Mouse (Mus musculus) MEL (cell line): Measurements from ENCODE around the gene Dlg2.

Source experiments
- CTCF ChIP-seq, 3 experiments: IDR thresholded peaks in 2 of 3; conservative IDR thresholded peaks in 1 of 3; 2 replicates each; pipeline ENCODE4 v1.5.1; 2011 to 2012; ENCODE audit warnings: low read length in 3 of 3, low read depth in 2 of 3, mild to moderate bottlenecking in 2 of 3, improper control_type of control experiment in 1 of 3, inconsistent platforms in 1 of 3, mixed read lengths in 1 of 3, moderate library complexity in 1 of 3; ENCODE audit not compliant: control insufficient read depth in 1 of 3, insufficient read depth in 1 of 3, poor library complexity in 1 of 3, severe bottlenecking in 1 of 3
- ELF1 ChIP-seq: IDR thresholded peaks from 2 replicates; pipeline ENCODE4 v1.6.1; 2014; ENCODE audit warnings: low read depth, mild to moderate bottlenecking, inconsistent platforms, low read length, improper control_type of control experiment, moderate library complexity
- GABPA ChIP-seq: IDR thresholded peaks from 2 replicates; pipeline ENCODE4 v1.6.1; 2012; ENCODE audit warnings: low read depth, mild to moderate bottlenecking, inconsistent platforms, low read length, improper control_type of control experiment, moderate library complexity
- JUND ChIP-seq: IDR thresholded peaks from 2 replicates; pipeline ENCODE4 v1.6.1; 2011; ENCODE audit warnings: low read depth, mild to moderate bottlenecking, improper control_type of control experiment, low read length
- MXI1 ChIP-seq: IDR thresholded peaks from 2 replicates; pipeline ENCODE4 v1.6.1; 2011; ENCODE audit warnings: mild to moderate bottlenecking, low read depth, low read length, improper control_type of control experiment
- ZKSCAN1 ChIP-seq: IDR thresholded peaks from 2 replicates; pipeline ENCODE4 v1.6.1; 2012; ENCODE audit warnings: low read depth, mild to moderate bottlenecking, inconsistent platforms, low read length, improper control_type of control experiment, moderate library complexity
- ZNF384 ChIP-seq: IDR thresholded peaks from 2 replicates; pipeline ENCODE4 v1.6.1; 2012; ENCODE audit warnings: low read depth, mild to moderate bottlenecking, inconsistent platforms, low read length, improper control_type of control experiment

GRCm38 (mm10) chr7:90475793-90476312, 619 bp upstream of the Dlg2 start, which contains the start of gene Tmem126b:
- TF ChIP-seq ZKSCAN1 (no peak), CTCF (IDR thresholded peaks at IDR 0.05 in 2 of 3, conservative IDR thresholded peaks at IDR 0.05 in 1 of 3; ENCODE audit: control insufficient read depth in 1 of 3, insufficient read depth in 1 of 3, low read depth in 2 of 3, low read length in 3 of 3, poor library complexity in 1 of 3, severe bottlenecking in 1 of 3) (no peak), ZNF384 (no peak), GABPA (no peak), JUND (no peak), ELF1 (no peak), MXI1 (peak; percentile 68)
